Mouse (Mus musculus): ENCODE results near the gene Diaph2.

DNA sequence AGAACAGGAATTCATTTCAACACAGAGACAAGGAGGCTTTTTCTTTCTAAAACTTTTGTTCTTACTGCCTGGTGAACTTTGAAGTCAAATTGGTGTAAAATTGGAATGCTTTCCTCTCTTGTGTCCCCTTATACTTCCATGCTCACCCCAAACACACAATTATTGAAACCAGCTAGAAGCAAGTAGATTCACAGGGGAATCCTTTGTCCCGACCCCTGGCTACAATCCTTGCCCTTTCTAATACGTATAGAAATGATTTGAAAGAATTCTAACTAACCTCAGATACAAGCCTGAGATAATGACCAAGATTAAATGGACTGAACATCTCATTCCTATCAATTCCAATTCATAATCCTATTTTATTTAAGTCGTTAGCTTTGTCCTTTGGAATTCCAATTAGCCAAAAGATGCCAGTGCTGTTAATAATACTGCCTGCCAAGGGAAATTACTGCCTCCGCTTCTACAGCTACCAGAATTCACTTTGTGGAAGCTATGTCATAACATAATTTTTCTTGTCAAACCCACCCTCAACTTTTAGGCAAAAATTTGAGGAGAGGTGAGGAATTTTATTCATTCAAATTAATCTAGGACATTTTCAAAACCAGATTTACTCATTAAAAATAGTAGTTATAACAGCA is 644.1 kb downstream of the Diaph2 start:
- TF ChIP-seq POLR2A (IDR thresholded peaks at IDR 0.05; ENCODE audit: control insufficient read depth, low read depth, low read length) = no peak
- no peak for TF ChIP-seq CTCF (IDR thresholded peaks at IDR 0.05; ENCODE audit: control insufficient read depth, insufficient read depth, insufficient replicate concordance, low read depth, low read length)

Measured in testis, adult 2 months (tissue).